Mouse (Mus musculus) mouse trophoblast stem cell (cell line): ENCODE results near the gene Ssna1.
"Not testable (repeated sequence)": the region's sequence is repeated elsewhere in the genome, so short reads cannot be mapped to it uniquely, and the experiment has no call there.

ENCODE experiments used
- in situ Hi-C, 2 experiments: fragments of 300-500 bp; cut with MseI, MboI; formaldehyde crosslinking; loops; 2 replicates in 1 of 2; 3 replicates in 1 of 2; pipeline ENCODE4 v1.15.1; 2025

Gene Ssna1

DNA sequence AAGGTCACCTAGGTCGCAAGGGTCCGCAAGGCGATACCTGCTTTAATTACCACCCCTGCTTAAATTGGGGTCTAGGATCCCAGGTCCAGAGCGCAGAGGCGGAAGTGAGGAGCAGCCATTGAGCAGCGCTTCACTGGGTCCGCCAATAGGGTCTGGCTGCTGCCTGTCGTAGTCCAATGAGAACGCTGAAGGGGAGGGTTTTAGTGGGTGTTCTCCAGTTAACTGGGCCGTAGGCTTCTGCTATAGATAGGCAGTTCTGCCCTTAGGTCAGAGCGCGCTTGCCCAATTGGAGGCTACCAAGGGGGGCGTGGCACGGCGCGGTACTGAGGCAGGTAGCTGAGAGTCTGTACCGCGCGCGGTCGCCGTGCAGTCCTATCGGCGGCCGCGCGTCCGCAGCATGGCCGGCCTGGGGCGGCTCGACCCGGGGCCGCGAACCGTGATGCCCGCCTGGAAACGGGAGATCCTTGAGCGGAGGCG lies 9.9 kb downstream of the Ssna1 start, which contains the start of gene Tprn:
TSS of gene Tprn (plus strand) at position 328 of the 477 bp plus-strand sequence.
- in situ Hi-C loops: no loop called here

DNA sequence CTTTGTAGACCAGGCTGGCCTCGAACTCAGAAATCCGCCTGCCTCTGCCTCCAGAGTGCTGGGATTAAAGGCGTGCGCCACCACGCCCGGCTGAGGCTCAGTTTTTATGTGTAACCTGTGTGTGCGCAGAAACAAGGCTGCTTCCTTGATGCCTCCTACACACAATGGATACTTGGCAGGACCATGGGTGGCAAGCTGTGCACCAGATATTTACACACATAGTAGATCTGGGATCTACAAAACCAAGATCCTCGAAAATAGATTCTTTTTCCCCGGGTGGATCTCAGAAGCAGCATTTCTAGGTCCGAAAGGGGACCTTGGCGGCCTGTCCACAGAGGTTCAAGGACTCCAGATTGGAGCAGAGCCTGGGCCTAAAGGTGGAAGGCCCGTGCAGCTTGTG lies 10.4 kb downstream of the Ssna1 start:
- in situ Hi-C loops: no loop called here

DNA sequence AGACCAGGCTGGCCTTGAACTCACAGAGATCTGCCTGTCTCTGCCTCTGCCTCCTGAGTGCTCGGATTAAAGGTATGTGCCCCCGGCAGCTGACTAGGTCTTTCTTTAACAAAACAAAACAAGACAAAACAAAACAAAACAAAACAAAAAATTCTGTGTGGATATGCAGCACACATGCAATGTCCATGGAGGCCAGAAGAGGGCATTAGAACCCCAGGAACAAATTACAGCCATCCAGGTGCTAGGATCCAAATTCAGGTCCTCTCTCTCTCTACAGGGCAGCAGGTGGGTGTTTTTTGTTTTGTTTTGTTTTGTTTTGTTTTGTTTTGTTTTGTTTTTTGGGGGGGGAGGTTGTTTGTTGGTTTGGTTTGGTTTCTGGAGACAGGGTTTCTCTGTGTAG lies 13.4 kb downstream of the Ssna1 start:
- in situ Hi-C loops: no loop called here

DNA sequence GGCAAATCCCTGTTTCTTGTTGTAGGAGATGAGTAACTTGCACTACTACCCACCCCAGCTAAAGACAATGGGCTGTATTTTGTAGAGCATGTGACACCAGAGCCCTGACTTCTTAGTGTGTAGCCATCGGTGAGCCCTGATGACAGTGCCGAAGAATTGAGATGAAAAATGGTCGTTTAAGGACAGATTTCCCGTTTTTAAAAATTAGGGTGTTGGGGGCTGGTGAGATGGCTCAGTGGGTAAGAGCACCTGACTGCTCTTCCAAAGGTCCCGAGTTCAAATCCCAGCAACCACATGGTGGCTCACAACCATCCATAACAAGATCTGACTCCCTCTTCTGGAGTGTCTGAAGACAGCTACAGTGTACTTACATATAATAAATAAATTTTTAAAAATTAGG lies 15.0 kb downstream of the Ssna1 start:
- in situ Hi-C loops: not testable (repeated sequence)

DNA sequence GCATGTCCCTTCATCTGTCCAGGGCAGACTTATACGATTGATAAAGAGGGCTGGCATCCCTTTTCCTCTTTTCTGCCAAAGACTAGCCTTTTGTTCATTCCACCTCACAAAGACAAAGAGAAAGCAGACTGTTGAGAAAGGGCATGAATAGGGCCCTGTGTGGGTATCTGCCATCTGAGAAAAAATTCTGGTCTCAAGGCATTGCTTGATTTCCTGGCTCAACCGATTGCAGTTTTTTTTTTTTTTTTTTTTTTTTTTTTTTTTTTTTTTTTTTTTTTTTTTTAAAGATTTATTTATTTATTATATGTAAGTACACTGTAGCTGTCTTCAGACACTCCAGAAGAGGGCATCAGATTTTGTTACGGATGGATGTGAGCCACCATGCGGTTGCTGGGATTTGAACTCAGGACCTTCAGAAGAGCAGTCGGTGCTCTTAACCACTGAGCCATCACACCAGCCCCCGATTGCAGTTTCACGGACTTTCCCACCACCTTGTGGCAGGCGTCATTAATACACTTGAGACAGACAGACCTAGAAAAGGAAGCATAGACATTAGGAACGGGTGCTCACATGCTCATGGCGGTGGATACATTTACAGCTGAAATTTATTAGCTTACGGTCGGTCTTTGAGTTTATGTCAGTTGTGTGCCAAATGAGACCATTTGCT lies 15.7 kb downstream of the Ssna1 start:
- in situ Hi-C loops: not testable (repeated sequence)

DNA sequence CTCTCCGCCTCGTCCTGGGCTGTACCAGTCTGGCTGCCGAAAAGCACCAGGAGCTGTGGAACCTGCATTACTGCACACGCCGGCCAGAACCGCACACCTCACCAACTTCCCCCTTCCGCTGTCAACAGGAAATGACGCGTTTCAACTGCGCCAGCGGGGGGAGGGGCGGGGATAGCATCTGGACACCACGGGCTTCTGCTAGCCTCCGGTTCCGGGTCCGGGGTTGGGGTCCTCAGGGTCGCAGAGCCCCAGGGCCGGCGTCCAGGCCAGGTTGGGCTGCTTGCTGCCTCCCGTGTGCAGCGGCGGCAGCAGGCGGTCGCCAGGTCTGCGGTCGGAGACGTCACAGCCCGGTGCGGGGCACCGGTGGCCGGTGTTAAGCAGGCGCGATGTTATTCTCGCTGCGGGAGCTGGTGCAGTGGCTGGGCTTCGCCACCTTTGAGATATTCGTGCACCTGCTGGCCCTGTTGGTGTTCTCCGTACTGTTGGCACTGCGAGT lies 16.9 kb downstream of the Ssna1 start, which contains the start of gene Tmem203:
TSS of gene Tmem203 (plus strand) at position 156 of the 496 bp plus-strand sequence.
- in situ Hi-C loops: no loop called here

DNA sequence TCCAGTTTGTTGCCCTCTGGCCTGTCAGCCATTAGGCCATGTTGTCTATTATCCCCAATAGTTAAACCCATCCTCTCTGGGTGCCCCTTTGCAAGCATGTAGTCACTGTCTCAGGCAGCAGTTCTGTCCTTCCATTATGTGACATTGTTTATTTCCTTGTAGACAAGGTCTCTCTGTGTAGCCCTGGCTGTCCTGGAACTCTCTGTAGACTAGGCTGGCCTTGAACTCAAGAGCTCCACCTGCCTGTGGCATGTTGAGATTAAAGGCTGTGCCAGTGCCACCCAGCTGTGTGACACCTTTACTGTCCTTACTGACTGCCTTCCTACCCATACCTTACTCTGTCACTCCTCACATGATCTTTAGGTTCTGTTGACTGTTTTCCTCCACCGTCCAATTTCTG lies 19.9 kb downstream of the Ssna1 start:
- in situ Hi-C loops: no loop called here

DNA sequence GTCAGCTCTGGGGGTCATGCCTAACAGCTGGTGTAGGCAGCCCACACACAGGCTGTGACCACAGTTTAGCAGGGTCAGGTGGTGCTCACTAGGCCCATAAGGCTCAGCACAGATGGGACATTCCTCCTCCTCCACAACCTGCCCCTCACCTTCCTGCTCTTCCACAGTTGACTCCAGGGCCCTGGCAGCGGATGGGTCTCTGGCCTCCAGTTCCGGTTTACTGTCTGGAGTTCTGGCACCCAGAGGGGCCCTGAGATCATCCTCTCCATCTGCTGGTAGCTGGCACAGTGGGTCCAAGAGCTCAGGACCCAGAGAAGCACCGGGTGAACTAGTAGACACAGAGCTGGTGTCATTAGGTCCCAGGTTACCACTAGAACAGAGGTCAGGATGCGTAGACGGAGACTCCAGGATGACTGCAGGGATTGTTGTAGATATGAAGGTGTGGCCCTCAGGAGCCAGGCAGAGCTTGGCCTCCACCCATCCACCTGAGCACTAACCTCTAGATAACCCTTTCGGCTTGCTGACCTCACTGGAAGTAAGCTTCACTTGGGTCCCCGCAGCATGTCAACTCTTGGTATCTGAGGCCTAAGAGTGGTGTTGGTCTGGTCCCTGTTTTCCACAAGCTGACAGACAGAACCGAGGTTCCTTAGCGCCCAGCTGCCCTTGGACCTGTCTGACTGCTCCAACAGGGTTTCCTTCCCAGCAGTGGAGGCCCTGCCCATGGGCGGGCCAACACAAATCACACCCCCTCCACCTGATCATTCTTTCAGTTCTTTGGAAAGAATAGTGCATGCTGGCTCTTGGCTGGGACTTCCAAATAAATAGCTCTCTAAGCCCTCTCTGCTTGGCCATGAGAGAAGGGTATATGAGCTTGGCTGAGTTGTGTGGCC lies 25.8 kb downstream of the Ssna1 start, which contains the start of gene AL732309.1:
TSS of gene AL732309.1 (minus strand) at position 681 of the 890 bp plus-strand sequence.
- in situ Hi-C loops: no loop called here

DNA sequence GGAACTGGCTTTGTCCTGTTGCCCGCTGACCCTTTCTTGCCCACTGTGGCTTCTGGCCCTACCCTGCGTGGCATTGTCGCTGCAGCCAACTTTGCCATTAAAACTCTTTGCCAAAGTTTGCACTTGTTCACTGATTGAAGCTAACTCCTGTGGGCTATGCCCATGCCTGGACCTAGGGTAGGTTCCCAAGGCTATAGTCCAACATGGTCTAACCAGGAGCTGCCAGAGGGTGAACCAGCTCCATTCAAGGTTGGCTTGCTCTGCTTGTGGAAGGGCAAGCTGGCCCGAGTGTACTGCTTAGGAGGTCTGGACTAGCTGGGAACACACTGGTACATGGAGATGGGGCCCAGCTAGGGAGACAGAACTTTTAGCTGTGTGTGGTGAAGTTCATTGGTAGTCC lies 28.1 kb downstream of the Ssna1 start:
- in situ Hi-C loops: no loop called here

DNA sequence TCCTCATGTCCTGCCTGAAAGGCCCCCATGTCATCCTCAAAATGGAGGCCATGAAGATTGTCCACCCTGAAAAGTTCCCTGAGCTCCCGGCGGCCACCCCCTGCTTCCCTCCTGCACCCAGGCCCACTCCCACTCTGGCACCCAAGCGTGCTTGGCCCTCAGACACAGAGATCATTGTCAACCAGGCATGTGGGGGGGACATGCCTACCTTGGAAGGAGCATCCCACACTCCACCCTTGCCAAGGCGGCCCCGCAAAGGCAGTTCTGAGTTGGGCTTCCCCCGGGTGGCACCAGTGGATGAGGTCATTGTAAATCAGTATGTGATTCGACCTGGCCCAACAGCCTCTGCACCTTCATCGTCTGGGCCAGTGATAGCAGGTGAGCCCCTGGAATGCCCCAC lies 28.9 kb downstream of the Ssna1 start:
- in situ Hi-C loops: no loop called here

DNA sequence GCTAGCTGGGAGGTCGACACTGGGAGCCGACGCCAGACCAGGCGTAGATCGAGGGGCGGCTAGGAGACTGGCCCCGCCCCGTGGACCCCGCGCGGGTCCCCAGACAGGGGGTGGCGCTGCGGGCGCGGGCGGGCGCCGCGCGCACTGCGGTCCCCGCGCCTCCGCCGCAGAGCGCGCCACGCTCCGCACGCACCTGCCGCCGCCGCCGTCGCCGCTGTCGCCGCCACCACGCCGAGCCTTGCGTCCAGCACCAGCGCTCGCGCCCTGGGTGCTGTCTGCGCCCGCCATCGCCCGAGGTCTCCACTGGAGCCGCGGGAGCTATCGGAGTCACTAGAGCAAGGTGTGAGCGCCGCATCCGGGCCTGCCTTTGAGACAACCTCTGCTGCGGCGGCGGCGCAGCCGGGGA lies 30.1 kb downstream of the Ssna1 start, which contains the start of the genes Rnf208 and Cysrt1:
TSS of gene Rnf208 (plus strand) at position 155 of the 406 bp plus-strand sequence.
TSS of gene Cysrt1 (minus strand) at position 352 of the 406 bp plus-strand sequence.
- in situ Hi-C loops: no loop called here

DNA sequence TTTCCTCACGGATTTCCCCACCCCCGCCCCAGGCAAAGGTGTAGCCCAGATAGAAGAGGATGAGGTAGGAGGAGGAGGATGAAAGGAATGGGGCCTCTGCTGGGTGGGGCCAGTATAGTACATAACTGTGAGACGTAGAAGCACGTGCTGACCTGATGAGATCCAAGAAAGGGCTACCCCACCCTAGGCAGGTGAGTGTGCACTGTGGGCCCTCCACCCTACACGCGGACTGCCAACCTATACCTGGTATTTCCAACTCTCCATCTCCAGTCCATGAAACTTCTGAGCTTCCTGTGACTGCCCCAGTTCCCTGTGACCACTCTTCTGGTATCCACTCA lies 30.8 kb downstream of the Ssna1 start:
- in situ Hi-C loops: no loop called here

DNA sequence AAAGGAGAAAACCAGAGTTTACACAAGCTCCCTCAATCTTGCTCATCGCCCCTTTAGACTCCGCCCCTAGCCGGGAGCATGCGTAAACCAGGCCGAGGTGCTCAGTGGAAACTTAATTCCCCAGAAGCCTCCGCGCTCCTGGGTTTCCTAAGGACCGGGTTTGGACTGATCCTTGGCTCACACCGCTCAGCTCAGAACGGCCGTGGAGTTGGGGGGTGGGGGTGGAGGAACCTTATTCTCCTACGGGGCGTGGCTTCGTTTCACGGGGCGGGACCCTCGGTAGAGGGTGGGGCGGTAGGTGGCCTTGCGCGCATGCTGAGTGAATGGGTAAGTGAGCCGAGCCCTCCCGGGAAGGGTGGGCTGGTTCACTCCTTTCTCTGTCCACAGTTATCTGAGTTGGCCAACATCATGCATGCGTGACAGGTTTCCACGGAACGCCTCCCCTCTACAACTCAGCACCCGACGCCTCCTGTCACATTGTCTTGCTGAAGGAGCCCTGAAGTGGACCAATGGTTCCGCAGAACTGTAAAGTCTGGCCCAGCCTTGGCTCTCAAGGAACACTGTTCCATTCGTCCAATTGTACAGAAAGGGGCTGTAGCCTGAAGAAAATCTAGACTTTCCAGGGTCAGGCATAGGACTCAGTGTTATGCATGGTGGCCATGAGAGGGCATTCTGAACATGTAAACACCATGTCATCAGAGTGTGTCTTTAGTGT lies 31.4 kb downstream of the Ssna1 start:
- in situ Hi-C loops: no loop called here

DNA sequence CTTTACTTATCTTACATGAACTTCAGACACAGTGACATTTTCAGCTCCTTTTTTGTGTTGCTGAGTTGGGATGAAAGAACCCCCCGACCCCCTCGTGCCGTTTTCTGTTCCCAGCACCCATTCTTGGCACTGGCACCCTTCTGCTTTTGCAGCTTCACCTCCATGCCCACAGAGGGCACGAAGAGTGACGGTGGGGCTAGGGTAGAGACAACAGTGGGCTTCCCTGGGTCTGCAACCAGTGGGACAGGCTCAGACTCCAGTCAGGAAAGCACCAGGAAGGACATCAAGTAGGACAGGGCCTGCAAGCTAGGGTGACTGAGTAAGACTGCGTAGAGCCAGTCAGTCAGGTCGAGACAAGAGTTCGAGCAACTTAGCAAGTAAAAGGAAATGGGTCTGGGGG lies 31.9 kb downstream of the Ssna1 start:
- in situ Hi-C loops: no loop called here

DNA sequence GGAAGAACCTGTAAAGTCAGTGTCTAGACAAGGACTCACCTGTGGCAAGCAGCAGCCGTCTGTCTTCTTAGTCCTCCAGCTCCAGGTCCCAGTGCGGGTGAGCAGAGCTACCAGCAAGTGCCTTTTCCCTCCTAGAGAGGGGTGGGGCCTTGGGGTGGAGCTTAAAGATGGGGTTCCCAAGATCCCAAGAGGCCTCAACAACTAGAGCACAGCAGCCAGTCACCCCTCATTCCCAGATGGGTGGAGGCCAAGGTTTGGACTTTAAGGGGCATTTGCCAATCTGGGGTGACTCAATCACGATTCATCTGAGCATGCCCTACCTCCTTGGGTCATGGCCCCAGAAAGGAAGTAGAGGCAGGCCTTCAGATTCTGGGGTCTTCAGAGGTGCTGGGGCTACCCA lies 32.5 kb downstream of the Ssna1 start:
- in situ Hi-C loops: no loop called here

DNA sequence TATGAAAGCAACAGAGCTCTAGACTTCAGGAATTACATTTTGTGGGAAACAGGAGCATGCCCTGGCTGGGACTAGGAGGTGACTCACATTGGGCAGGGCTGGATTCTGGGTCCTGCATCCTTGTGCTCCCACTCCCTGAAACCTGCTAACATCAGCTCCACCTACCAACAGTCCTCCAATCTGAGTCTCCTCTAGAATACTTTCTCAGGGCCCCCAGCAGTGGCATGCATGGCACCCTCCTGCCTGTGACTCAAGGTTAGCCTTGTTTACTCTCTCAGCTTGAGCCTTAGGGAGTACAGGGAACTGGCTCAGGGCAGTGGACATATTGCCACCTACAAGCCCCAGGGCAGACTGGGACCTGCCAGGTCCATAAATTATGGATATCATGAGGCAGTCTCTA lies 34.1 kb downstream of the Ssna1 start:
- in situ Hi-C loops: no loop called here

DNA sequence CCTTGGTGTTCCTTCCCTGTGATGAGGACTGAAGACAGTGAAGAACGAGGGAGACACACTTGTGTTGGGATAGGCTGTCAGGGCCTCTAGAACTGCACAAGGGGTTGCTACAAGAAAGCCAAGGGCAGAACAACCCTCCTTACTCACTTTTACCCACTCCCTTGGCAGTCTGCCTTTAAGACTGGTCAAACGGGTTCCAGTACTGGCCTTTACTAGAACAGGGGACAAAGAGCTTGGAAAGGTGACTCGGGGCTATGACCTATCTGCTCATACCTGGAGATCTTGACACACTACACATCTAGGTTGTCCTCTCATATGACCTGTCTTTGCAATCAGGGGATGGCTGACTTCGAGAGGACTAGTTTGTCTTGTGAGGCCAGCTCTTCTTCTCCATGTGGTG lies 34.7 kb downstream of the Ssna1 start:
- in situ Hi-C loops: no loop called here

DNA sequence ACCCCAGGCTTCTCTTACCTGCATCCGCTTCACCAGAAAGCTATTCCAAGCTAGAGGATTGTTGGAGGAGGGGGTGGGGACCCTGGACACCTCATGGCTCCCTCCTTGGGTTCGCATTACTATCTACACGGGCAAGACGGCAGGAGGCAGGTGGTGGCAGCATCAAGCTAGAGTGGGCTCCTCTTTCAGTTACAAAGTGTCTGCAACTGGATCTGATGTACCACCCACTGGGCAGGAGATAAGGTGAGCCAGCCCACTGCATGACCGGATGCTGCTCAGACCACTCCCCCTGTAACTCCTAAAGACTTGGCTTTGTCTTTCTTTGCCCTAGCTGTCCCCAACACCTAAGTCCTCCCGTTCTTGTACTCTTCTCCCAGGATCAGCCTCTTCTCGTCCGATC lies 35.6 kb downstream of the Ssna1 start, which contains the start of gene Rnf224:
TSS of gene Rnf224 (minus strand) at position 174 of the 400 bp plus-strand sequence.
- in situ Hi-C loops: no loop called here

DNA sequence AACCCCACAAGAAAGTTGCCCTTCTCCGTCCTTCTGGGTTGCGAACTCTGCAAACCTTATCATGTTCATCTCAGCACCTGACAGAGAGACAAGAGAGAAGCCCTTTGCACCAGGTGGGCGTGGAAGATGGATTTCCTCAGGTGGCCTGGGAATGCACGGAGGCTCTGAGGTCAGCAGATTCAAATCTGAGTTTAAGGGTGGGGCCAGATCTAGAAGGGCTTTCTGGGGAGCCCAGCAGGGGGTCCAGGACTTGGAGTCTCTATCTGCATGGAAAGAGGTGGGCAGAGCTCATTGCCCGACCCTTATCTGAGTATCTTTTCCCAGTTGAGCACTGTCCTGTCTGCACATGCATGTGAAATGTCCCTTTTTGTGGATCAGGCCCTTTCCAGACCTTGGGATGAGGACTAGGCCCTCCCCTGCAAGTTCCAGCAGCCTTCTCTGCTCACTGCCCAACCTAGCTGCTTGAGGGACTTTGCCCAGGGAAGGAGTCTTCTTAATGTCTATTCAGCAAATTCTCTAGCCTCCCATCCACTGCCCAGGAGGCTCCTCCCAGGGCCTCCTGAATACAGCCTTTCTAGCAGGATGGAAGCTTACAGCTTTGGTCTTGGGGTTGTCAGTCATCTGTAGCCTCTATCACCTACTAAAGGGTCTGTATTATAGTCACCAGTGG lies 37.6 kb downstream of the Ssna1 start:
- in situ Hi-C loops: no loop called here

DNA sequence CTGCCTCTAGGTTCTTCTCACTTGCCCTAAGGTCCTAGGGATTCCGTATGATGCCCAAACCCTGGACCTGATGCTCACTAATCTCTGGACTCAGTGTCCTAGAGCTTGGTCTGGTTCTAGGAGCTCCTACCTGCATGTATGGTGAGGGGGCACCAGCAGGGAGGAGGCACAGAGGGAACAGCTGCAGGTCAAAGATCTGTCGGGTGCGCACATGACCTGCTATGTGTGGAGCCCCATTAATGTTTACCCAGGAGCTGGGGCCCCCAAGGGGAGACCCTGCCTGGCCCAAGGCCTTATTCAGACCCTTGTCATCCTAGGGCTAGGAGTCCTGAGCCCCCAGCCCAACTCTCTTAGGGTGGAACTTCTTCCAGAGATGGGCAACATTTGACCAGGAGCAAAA lies 38.2 kb downstream of the Ssna1 start, which contains the start of gene Slc34a3:
TSS of gene Slc34a3 (minus strand) at position 315 of the 400 bp plus-strand sequence.
- in situ Hi-C loops: no loop called here

DNA sequence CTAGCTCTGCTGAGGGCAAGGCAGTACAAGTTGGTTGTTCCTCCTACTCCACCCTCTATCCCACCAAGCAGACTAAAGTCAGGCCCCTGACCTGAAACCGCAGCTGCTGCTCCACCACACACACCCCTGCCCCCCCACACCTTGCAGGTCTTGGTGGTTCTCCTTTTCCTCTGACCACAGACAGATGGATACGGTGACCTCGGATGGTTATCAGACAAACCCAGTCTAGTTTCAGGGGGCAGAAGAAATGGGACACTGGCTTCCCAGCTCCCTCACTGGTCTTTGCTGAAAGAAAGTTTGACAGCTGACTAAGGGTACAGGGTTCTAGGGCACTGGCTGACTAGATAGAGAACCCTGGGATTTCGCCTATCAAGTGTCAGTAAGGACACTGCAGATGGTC lies 38.8 kb downstream of the Ssna1 start:
- in situ Hi-C loops: no loop called here
